Mouse (Mus musculus) ES-Bruce4 (cell line): Measurements from ENCODE around the gene Ints1.

ENCODE experiments used
- CTCF ChIP-seq: IDR thresholded peaks from one replicate; pipeline ENCODE4 v1.8.1; 2011; ENCODE audit warnings: low read depth, low read length
- EP300 ChIP-seq: IDR thresholded peaks from 2 replicates; pipeline ENCODE4 v1.6.1; 2011; ENCODE audit warnings: low read depth, low read length; ENCODE audit not compliant: insufficient read depth
- POLR2A ChIP-seq: IDR thresholded peaks from one replicate; pipeline ENCODE4 v1.8.1; 2011; ENCODE audit warnings: low read length; ENCODE audit not compliant: insufficient read depth

- no peak for TF ChIP-seq EP300
- no peak for TF ChIP-seq CTCF
- TF ChIP-seq POLR2A, result no peak
Observed at GRCm38 (mm10) chr5:139749413-139750125, 25.9 kb downstream of the Ints1 start.
